Mouse (Mus musculus): ENCODE results near the gene Tmem181a. TPM values are rescaled to one million over a fixed set of nuclear protein-coding genes. Genes with fewer than 3 reads are reported as not detected.
"Not testable (repeated sequence)": the region's sequence is repeated elsewhere in the genome, so short reads cannot be mapped to it uniquely, and the experiment has no call there.

Tmem181a gene
- total RNA-seq (2021): 10 to 100 TPM; 45.8 to 48.6 TPM
- long read RNA-seq, full-length matches to known transcripts: 18 of 34 reads
- long read RNA-seq, partial matches to known transcripts: 12 of 34 reads
- long read RNA-seq, other reads (novel, unspliced or antisense): 4 of 34 reads

DNA sequence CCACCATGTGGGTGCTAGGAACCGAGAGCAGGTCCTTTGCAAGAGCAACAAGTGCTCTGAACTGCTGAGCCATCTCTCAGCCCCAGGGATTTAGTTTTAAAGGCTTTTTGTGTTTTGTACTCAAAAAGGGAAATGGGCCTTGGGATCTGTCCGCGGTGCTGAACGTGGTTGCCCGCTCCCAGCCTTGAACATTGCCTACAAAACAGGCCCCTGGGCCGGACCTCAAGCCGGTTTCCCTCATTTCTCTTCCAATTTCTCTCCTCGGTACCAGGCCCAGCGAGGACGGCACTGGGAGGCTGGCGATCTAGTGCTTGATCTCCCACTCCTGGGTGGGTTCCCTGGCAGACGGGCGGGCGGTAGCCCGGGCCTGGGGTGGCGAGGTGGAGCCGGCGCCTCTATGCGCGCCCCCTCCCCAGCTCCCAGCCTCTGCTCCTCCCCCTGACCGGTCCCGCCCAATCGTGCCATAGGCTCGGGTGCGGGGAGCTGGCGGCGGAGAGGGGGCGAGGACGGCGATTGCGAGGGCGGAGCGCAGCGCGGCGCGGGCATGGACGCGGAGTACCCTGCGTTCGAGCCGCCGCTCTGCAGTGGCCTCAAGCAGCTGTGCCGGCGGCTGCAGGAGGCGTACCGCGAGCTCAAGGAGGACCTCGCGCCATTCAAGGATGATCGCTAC, at the start of gene Tmem181a:
TSS of gene Tmem181a (plus strand) at position 461 of the 670 bp plus-strand sequence.
- not testable (repeated sequence) for DNase-seq (ENCODE audit: low spot score in 2 of 2)

DNA sequence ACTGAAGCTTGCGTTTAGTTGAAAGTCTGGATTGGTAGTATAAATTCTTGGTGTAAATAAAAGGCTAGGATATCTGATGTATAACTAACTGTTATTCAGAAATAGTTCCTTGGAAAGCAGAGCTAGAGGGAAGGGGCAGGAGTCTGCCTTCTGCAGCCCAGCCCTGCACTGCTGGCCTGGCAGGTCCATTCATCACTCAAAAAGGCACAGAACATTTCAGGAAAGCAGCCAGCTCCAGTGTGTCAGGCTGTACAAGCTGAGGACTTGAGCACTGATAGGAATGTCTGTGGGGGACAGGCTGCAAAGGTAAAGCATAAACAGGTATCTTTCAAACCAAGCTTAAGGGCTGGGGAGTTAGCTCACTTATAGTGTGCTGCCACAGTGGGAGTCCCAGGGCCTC, 44.9 kb upstream of the Tmem181a start:
- no peak for DNase-seq (ENCODE audit: low spot score in 2 of 2)

DNA sequence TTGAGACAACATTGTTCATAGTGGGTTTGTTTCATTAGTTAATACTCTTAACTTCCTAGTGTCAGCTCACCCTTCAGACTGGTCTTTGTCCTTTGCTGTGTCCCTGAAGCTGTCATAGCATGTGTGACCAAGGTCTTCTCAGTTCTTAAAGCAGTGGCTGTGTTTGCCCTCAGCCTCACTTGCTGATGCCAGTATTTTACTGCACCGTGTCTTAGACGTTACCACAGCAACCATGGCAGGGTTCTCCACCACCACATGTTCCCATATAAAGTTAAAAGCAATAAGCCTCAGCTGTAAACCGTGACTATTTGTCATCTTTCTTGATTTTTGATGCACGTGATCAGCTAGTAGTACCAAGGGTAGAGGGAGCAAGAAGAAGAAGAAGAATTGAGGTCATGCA, 41.0 kb upstream of the Tmem181a start:
- no peak for DNase-seq (ENCODE audit: low spot score in 2 of 2)

DNA sequence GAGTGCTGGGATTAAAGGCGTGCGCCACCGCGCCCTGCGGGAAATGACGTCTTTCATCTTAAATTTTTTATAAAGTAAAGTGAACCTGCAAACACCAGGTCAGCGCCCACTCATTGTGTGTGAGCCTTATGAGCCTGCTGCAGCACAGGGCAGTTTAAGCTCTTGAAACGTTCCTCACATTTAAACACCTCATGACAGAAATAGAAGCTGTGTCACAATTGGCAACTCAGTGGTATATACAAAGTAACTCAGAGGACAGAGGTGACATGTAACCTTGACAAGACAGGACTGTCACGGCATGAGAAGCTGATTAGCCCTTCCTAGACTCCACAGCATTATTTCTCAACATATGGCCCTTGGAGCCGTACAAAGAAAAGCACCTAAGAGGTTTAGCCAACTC, 40.1 kb upstream of the Tmem181a start:
- DNase-seq (ENCODE audit: low spot score in 2 of 2): no peak

GRCm38 (mm10) chr17:6232633-6233032, 24.0 kb upstream of the Tmem181a start:
- DNase-seq (ENCODE audit: low spot score in 2 of 2): not testable (repeated sequence)

- not testable (repeated sequence) for DNase-seq (ENCODE audit: low spot score in 2 of 2)
Observed at GRCm38 (mm10) chr17:6251298-6251697, 5.4 kb upstream of the Tmem181a start.

DNA sequence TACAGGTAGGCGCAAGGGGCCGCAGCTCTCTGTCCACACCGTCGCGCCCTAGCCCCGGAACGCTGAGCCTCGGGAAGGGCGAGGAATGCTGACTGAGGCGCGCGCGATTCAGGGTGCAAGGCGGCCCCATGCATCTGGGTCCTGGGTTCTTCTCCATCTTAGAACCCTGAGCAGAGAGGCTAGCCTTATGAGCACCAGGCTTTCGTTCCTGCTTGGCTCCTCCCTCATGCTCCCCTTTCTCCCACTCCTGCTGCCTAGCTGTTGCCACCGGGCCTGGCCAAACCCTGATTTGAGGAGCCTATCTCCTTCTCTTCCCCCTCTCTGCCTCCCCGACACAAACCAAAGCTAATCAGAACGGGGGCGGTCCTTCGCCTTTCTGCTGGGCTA, 403 bp downstream of the Tmem181a start:
- DNase-seq (ENCODE audit: low spot score in 2 of 2): peak; percentile 64 to 75

GRCm38 (mm10) chr17:6269876-6270831, 13.5 kb downstream of the Tmem181a start:
- not testable (repeated sequence) for DNase-seq (ENCODE audit: low spot score in 2 of 2)

- DNase-seq (ENCODE audit: low spot score in 2 of 2): not testable (repeated sequence)
Observed at GRCm38 (mm10) chr17:6270840-6271239, 14.2 kb downstream of the Tmem181a start.

- DNase-seq (ENCODE audit: low spot score in 2 of 2): not testable (repeated sequence)
Observed at GRCm38 (mm10) chr17:6271970-6272369, 15.3 kb downstream of the Tmem181a start.

GRCm38 (mm10) chr17:6274693-6275092, 18.0 kb downstream of the Tmem181a start:
- DNase-seq (ENCODE audit: low spot score in 2 of 2): not testable (repeated sequence)

DNA sequence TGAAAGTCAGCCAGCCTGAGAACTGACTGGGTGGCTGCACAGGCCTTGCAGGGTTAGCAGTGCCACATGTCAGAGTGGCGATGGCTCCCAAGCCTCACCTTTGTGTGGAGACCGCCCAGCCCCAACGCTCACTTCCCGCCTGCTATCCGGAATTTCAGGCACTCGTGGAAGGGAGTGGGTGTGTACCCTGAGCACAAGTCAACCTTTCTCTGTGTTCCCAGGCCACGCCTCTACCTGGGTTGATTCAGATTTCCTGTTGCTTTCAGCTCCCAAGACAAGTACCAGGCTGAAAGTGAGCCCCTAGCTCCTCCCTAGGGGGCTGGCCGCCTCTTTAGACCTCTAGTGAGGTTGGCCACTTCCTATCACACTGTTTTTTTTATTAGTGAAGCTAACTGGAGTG, 22.5 kb downstream of the Tmem181a start:
- not testable (repeated sequence) for DNase-seq (ENCODE audit: low spot score in 2 of 2)

DNA sequence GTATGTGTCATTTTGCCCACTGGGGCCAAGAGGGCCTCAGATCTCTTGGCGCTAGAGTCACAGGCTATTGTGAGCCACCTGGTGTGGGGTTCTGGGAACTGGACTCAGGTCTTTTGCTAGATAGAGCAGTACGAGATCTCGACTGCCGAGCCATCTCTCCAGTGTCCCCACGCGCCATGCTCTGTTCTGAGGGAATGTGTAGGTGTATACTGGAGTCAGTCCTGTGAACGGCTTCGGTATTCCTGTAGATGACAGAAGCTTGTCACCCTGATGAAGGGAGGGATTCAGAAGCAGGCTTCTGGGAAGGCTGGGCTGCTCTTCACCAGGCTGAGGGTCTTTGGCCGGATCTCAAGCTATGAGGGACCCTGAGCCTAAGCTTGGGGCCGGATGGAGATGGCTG, 23.1 kb downstream of the Tmem181a start:
- DNase-seq (ENCODE audit: low spot score in 2 of 2): not testable (repeated sequence)

DNA sequence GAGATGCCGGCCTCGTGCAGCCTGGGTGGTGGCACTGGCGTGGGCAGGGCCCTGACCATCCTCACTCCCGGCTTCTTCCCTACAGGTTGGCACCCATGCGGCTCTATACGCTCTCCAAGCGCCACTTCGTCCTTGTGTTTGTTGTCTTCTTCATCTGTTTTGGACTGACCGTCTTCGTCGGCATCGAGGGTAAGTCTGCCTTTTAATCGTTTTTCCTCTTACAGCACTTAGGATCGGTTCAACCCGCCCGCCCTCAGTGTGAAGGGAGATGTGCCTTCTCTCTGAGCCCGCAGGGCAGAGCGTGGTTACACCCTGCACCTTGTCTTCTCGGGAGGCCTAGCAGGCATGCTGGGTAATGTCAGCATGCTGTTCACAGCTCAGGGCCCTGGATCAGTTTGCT, 23.9 kb downstream of the Tmem181a start:
- not testable (repeated sequence) for DNase-seq (ENCODE audit: low spot score in 2 of 2)

- not testable (repeated sequence) for DNase-seq (ENCODE audit: low spot score in 2 of 2)
Observed at GRCm38 (mm10) chr17:6283137-6283536, 26.5 kb downstream of the Tmem181a start.

GRCm38 (mm10) chr17:6286169-6286568, 29.5 kb downstream of the Tmem181a start:
- not testable (repeated sequence) for DNase-seq (ENCODE audit: low spot score in 2 of 2)

- not testable (repeated sequence) for DNase-seq (ENCODE audit: low spot score in 2 of 2)
Observed at GRCm38 (mm10) chr17:6289045-6289444, 32.4 kb downstream of the Tmem181a start.

GRCm38 (mm10) chr17:6293882-6294281, 37.2 kb downstream of the Tmem181a start:
- DNase-seq (ENCODE audit: low spot score in 2 of 2): not testable (repeated sequence)

DNA sequence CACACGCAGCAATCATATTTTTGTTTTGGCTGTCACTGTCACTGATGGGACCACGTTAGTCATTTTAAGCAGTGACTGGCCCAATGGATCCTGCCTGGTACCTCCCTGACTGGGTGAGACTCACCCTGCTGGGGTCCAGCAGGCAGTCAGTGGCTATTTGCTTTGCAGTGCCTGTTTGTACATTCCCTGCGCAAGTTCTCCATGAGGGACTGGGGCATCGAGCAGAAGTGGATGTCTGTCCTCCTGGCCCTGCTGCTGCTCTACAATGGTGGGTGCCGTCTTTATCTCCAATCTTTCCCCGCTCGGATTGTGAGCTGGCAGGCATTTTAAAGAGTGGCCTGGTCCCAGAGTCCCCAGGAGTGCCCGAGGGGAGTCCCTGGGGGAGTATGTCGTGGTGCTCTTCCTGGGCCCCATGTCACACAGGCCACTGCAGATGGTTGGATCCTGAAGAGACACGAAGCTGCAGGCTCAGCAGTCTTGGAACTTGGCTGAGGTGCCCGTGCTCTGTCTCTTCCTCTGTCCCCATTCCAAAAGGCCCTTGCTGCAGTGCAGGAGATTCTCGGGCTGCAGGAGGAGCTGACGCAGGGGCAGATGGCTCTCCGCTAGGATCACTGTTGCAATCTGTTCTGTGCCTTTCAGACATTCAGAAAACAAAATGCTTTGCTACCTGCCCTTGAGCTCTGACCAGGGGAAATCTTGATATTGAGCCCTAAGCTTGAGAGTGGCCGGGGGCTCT, 40.6 kb downstream of the Tmem181a start:
- not testable (repeated sequence) for DNase-seq (ENCODE audit: low spot score in 2 of 2)

GRCm38 (mm10) chr17:6300190-6300863, 43.7 kb downstream of the Tmem181a start:
- DNase-seq (ENCODE audit: low spot score in 2 of 2): not testable (repeated sequence)
